Mouse (Mus musculus) midbrain, embryonic 10.5 days (tissue): ENCODE measurements around the gene Pcdh7. TPM values are rescaled to one million over a fixed set of nuclear protein-coding genes. Genes with fewer than 3 reads are reported as not detected.

ENCODE experiments used
- DNase-seq: peaks from one replicate; pipeline ENCODE4 v3.0.0-alpha.2; 2017; ENCODE audit warnings: low spot score
- H3K27ac ChIP-seq: fragments of 300-500 bp; sonication (generic); replicated peaks from 2 replicates; pipeline ENCODE4 v1.5.1; 2016; ENCODE audit warnings: mild to moderate bottlenecking
- H3K27me3 ChIP-seq: fragments of 300-500 bp; sonication (generic); 2 replicates; pipeline ENCODE4 v1.6.1; 2016; ENCODE audit warnings: low read depth, mild to moderate bottlenecking; ENCODE audit not compliant: poor library complexity, severe bottlenecking
- H3K36me3 ChIP-seq: fragments of 300-500 bp; sonication (generic); 2 replicates; pipeline ENCODE4 v1.6.1; 2016; ENCODE audit warnings: mild to moderate bottlenecking, moderate library complexity
- H3K4me1 ChIP-seq: fragments of 300-500 bp; sonication (generic); 2 replicates; pipeline ENCODE4 v1.6.1; 2016
- H3K4me3 ChIP-seq: fragments of 300-500 bp; sonication (generic); 2 replicates; pipeline ENCODE4 v1.5.1; 2016; ENCODE audit warnings: mild to moderate bottlenecking, moderate library complexity
- H3K9me3 ChIP-seq: fragments of 300-500 bp; sonication (generic); replicated peaks from 2 replicates; pipeline ENCODE4 v1.6.1; 2016; ENCODE audit warnings: mild to moderate bottlenecking
- WGBS: fragments of 180-500 bp; shearing (Covaris S2); methylation state at CpG from one replicate; pipeline ENCODE4 v1.1.7; 2016; 5-methylcytosine and 5-hydroxymethylcytosine counted together
- polyA plus RNA-seq: library from polyadenylated mRNA; unstranded; fragments of >200 nt; fragmentation: Nextera tagmentation; extraction: Ambion mirVana; gene quantifications from 2 replicates; pipeline ENCODE4 v1.2.1, GENCODE M21; 2016

Gene Pcdh7
- polyA plus RNA-seq, 1 experiment from 2014 or later = 4.0 TPM

DNA sequence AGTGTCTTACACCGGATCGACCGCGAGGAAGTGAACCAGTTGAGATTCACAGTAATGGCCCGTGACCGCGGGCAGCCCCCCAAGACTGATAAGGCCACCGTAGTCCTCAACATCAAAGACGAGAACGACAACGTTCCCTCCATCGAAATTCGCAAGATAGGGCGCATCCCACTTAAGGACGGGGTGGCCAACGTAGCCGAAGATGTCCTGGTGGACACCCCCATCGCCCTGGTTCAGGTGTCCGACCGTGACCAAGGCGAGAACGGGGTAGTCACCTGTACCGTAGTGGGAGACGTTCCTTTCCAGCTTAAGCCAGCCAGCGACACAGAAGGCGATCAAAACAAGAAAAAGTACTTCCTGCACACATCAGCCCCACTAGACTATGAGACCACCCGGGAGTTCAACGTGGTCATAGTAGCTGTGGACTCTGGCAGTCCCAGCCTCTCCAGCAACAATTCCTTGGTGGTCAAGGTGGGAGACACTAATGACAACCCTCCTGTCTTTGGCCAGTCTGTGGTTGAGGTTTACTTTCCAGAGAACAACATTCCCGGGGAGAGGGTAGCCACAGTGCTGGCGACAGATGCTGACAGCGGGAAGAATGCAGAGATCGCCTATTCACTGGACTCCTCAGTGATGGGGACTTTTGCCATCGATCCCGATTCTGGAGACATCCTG is 2.6 kb downstream of the Pcdh7 start:
- no peak overlapping the region for H3K27ac ChIP-seq
- 3% methylated on average over 34 of the region's 34 CpGs for WGBS
- peaks cover 44% of the 10 kb centered on the region for H3K27me3 ChIP-seq
- no peaks in the 10 kb centered on the region for H3K36me3 ChIP-seq
- peak overlapping the region; percentile 72 for H3K4me3 ChIP-seq
- H3K9me3 ChIP-seq = no peaks in the 10 kb centered on the region
- peaks cover 40% of the 10 kb centered on the region for H3K4me1 ChIP-seq
- peak; percentile 32 for DNase-seq

- H3K36me3 ChIP-seq = no peaks in the 10 kb centered on the region
- peaks cover 44% of the 10 kb centered on the region for H3K27me3 ChIP-seq
- 31% methylated on average over 8 of the region's 8 CpGs for WGBS
- no peak overlapping the region for H3K27ac ChIP-seq
- H3K9me3 ChIP-seq = no peaks in the 10 kb centered on the region
- peaks cover 31% of the 10 kb centered on the region for H3K4me1 ChIP-seq
- peak overlapping the region; percentile 72 for H3K4me3 ChIP-seq
- DNase-seq = no peak
These were observed 3.5 kb downstream of the Pcdh7 start for GRCm38 (mm10) chr5:57721148-57721712.

DNA sequence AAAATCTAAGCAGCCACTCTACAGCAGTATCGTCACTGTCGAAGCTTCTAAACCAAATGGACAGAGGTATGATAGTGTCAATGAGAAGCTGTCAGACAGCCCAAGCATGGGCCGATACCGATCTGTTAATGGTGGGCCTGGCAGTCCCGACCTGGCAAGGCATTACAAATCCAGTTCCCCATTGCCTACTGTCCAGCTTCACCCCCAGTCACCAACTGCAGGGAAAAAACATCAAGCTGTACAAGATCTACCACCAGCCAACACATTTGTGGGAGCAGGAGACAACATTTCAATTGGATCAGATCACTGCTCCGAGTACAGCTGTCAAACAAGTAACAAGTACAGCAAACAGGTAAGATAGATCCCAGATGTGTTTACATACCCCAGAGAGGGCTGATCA is 4.2 kb downstream of the Pcdh7 start:
- H3K9me3 ChIP-seq = no peaks in the 10 kb centered on the region
- WGBS = 35% methylated on average over 6 of the region's 6 CpGs
- peak overlapping the region; percentile 72; the same call in 1 of the 2 replicates for H3K4me3 ChIP-seq
- H3K36me3 ChIP-seq = no peaks in the 10 kb centered on the region
- no peak for DNase-seq
- no peak overlapping the region for H3K27ac ChIP-seq
- H3K27me3 ChIP-seq = peaks cover 44% of the 10 kb centered on the region
- H3K4me1 ChIP-seq = peaks cover 29% of the 10 kb centered on the region

DNA sequence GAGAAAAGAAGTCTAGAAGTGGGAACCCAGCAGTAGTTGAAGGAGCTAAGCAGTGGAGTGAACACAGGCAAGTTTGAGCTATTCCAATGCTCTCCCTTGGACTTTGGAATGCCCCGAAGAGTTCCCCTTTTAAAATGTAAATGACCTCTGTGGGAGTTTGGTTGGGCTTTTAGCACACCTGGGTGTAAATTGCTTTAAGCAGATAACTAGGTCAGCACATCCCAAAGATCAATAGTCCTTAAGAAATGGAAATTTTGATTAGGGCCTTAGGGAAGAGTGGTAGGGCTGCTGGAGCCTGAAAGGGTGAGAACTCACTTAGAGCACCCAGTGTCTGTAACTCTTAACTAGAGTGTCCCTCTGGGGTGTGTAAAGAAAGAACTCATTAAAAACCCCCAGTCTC is 15.7 kb downstream of the Pcdh7 start:
- H3K4me1 ChIP-seq = no peaks in the 10 kb centered on the region
- no peak overlapping the region for H3K27ac ChIP-seq
- DNase-seq = no peak
- no peaks in the 10 kb centered on the region for H3K36me3 ChIP-seq
- no peaks in the 10 kb centered on the region for H3K9me3 ChIP-seq
- no peak overlapping the region for H3K4me3 ChIP-seq
- no peaks in the 10 kb centered on the region for H3K27me3 ChIP-seq
- 21% methylated on average over 1 of the region's 1 CpGs for WGBS

DNA sequence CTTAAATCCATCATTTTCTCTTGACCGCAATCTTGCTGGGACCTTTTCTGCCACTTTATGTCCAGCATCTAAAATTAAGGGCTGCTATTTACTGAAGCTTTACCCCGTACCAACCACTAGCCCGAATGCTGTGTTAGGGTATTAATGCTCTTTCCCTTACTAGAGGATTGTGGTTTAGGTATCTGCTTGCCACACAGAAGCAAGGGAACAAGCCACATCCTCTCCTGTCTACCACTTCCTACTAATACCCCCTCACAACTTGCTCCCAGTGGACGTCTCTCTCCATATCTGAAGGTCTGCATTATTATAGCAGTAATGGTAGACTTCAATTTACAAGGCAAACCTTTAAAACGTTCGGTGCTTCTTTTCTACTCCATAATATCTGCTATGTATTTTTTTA is 18.0 kb downstream of the Pcdh7 start:
- DNase-seq = no peak
- Histone ChIP-seq H3K9me3 (no peaks in the 10 kb centered on the region), H3K27ac (no peak overlapping the region), H3K4me3 (no peak overlapping the region), H3K4me1 (no peaks in the 10 kb centered on the region), H3K36me3 (no peaks in the 10 kb centered on the region), H3K27me3 (no peaks in the 10 kb centered on the region)
- WGBS = 88% methylated on average over 6 of the region's 6 CpGs

DNA sequence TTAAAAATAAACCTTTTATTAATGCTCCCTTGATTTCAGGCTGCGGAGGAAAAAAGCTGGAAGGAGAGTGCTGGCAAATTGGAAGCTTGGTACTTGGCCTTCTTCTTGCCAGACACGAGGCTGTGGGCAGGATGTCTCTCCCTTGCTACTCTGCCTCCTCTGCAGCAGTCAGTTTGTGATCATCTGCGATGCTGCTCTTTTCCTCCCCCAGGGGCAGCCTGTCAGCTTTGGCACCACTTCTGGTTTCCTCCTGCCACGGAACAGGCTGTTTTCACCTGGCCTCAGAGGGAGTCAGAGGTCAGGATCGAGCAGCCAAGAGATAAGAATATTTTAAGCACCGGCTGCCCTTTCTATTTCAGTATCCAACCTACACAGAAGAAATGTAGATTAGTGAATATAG is 25.2 kb downstream of the Pcdh7 start:
- no peak overlapping the region for H3K4me3 ChIP-seq
- H3K27ac ChIP-seq = no peak overlapping the region
- H3K9me3 ChIP-seq = no peaks in the 10 kb centered on the region
- 0 out of 2 replicates have a peak, but pooled peaks cover 4% of the 10 kb centered on the region for H3K4me1 ChIP-seq
- WGBS = 35% methylated on average over 6 of the region's 6 CpGs
- H3K36me3 ChIP-seq = no peaks in the 10 kb centered on the region
- DNase-seq = no peak
- H3K27me3 ChIP-seq = no peaks in the 10 kb centered on the region

- Histone ChIP-seq H3K4me1 (0 out of 2 replicates have a peak, but pooled peaks cover 4% of the 10 kb centered on the region), H3K27ac (no peak overlapping the region), H3K36me3 (no peaks in the 10 kb centered on the region), H3K9me3 (no peaks in the 10 kb centered on the region), H3K27me3 (no peaks in the 10 kb centered on the region), H3K4me3 (no peak overlapping the region)
- WGBS = 77% methylated on average over 2 of the region's 2 CpGs
- DNase-seq = no peak
These were observed 26.3 kb downstream of the Pcdh7 start for GRCm38 (mm10) chr5:57743956-57744661.

- WGBS = 81% methylated on average over 1 of the region's 1 CpGs
- H3K9me3 ChIP-seq = no peaks in the 10 kb centered on the region
- 0 out of 2 replicates have a peak, but pooled peaks cover 4% of the 10 kb centered on the region for H3K4me1 ChIP-seq
- H3K36me3 ChIP-seq = no peaks in the 10 kb centered on the region
- no peak for DNase-seq
- no peak overlapping the region for H3K27ac ChIP-seq
- no peaks in the 10 kb centered on the region for H3K27me3 ChIP-seq
- no peak overlapping the region for H3K4me3 ChIP-seq
These were observed 28.1 kb downstream of the Pcdh7 start for GRCm38 (mm10) chr5:57745879-57746278.

DNA sequence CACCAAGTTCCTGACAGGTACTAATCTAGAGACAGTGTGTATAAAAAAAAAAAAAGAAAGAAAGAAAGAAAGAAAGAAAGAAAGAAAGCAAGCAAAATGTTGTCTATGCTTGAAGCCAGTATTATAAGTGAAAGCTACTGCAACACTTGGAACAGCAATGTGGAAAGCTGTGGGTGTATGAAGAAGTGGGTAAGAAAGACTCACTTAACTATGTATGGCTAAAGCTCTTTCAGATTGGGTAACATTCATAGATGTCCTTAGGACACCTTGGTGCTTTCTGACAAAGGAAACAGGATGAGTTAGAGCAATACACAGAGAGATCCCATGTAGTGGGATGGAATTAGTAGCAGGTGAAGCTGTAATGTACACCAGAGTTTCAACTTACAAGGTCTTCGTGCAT is 32.6 kb downstream of the Pcdh7 start:
- H3K9me3 ChIP-seq = no peaks in the 10 kb centered on the region
- WGBS = 88% methylated on average over 1 of the region's 1 CpGs
- no peak overlapping the region for H3K27ac ChIP-seq
- no peaks in the 10 kb centered on the region for H3K4me1 ChIP-seq
- H3K27me3 ChIP-seq = no peaks in the 10 kb centered on the region
- no peak overlapping the region for H3K4me3 ChIP-seq
- H3K36me3 ChIP-seq = no peaks in the 10 kb centered on the region
- DNase-seq = no peak

- WGBS = 41% methylated on average over 1 of the region's 1 CpGs
- no peak for DNase-seq
- Histone ChIP-seq H3K27ac (no peak overlapping the region), H3K36me3 (no peaks in the 10 kb centered on the region), H3K27me3 (no peaks in the 10 kb centered on the region), H3K4me1 (peaks cover 11% of the 10 kb centered on the region), H3K9me3 (no peaks in the 10 kb centered on the region), H3K4me3 (no peak overlapping the region)
These were observed 38.0 kb downstream of the Pcdh7 start for GRCm38 (mm10) chr5:57755791-57756190.

DNA sequence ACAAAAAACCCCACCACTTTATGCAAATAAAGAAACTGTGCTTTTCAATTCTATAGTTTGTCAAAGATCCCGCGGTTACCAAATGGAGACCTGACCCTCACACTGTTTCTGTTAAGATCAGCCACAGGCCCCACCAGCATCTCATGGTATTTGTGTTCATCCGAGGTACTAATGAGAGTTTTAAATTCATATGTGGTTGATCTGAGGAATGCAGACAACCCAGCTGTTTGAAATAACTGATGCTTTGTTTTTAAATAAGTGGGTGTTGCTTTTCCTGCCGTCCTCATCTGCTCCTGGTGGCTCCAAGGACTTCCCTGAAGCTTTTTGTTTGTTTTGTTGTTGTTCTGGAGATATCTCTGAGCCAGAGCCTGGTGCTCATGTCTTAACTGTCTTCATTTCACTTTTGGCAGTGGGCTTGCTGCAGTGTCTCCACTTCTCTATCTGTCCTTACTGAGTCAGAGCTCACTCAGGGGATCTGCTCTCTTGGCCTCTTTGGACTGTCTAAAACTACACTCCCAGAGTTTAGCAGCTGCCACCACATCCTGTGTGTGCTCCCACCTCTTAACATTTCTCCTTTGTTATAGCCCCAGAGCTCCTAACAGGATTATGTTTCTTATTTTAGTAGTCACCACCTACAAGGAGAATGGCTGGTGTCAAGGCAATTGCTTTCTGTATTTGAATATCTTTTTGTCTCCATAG is 39.1 kb downstream of the Pcdh7 start:
- H3K9me3 ChIP-seq = no peaks in the 10 kb centered on the region
- H3K36me3 ChIP-seq = no peaks in the 10 kb centered on the region
- H3K27ac ChIP-seq = peak overlapping the region; percentile 38
- 53% methylated on average over 4 of the region's 4 CpGs for WGBS
- peaks cover 11% of the 10 kb centered on the region for H3K4me1 ChIP-seq
- DNase-seq = no peak
- H3K4me3 ChIP-seq = no peak overlapping the region
- no peaks in the 10 kb centered on the region for H3K27me3 ChIP-seq

- Histone ChIP-seq H3K4me1 (peaks cover 11% of the 10 kb centered on the region), H3K36me3 (no peaks in the 10 kb centered on the region), H3K27me3 (no peaks in the 10 kb centered on the region), H3K4me3 (no peak overlapping the region), H3K27ac (peak overlapping the region; percentile 38; the same call in 1 of the 2 replicates), H3K9me3 (no peaks in the 10 kb centered on the region)
- 48% methylated on average over 4 of the region's 4 CpGs for WGBS
- no peak for DNase-seq
These were observed 39.7 kb downstream of the Pcdh7 start for GRCm38 (mm10) chr5:57757436-57757898.
